Mouse (Mus musculus) spleen, postnatal 4 days (tissue): Measurements from ENCODE around the gene Fuk.
"Not testable (repeated sequence)": the region's sequence is repeated elsewhere in the genome, so short reads cannot be mapped to it uniquely, and the experiment has no call there.

ENCODE experiments used
- DNase-seq, 2 experiments: peaks; one replicate each; pipeline ENCODE4 v3.0.0; 2022; ENCODE audit warnings: low spot score in 2 of 2

Gene Fuk

DNA sequence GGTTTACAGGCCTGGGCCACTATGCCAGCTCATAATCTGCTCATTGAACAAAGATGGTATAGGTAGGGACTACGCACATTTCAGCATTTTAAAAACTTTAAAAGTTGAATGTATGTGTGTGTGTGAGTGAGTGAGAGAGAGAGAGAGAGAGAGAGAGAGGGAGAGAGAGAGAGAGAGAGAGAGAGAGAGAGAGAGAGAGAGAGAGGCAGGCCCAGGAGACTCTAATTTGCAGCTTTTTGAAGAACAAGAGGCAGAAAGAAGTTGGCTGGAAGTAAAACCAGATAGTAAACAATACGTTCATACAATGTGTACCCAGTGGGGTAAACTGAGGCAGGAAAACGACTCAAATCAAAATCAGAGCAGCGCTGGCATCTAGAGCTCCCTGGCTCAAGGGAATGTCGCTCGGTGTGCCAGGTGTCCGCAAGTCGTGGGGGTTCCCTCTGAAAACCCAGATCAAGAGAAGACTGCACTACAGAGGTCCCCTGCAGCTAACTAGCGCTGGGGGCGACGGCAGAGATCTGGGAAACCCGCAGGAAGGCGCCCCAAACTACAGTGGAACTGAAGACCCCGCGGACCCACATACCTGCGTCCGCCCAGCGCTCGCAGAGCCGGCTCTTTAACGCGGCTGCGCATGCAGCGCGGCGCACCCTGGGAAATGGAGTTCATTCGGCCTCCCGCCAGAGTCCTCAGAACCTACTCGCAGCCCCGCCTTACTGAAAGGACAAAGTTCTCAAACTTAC is at the start of gene Fuk:
Fuk (minus strand) TSS at position 650 of the 740 bp plus-strand sequence.
- DNase-seq, result peak; percentile 78 to 91

DNA sequence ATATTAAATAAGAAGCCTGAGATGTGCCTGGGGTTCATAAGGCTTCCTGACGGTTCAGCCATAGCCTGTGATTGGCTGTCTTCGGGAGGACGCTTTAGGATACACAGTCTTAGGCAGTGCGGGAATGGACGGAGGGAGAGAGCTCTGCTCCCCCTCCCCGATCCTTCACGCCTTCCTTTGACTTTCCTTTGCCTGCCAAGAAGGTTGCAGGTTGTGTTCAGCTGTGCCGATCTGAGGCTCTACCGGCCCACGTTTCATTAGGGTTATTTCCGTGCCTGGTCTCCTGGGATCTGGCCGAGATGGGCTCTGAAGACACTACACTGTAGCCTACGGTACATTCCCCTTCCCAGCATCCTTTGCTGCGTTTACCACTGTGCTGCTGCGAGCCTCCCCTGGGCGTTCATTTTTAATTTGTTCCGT is 47.8 kb upstream of the Fuk start:
- DNase-seq, result peak in 1 of 2 experiments; percentile 63

DNA sequence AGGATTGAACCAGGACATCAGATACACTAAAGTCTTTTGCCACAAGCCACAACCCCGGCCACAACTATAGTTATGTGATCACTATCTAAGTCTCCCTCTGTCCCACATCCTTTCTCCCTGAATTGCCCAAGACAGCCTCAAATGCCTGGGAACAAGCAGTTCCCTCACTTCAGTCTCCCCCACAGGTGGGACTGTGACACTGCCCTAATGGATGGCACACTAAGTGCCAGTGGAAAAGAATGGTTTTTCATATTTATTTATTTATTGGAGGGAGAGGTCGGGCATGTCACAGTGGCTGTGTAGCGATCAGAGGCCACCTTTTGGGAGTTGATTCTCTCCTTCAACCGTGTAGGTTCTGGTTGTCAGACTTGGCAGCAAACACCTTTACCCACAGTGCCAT is 43.4 kb upstream of the Fuk start:
- no peak for DNase-seq

DNA sequence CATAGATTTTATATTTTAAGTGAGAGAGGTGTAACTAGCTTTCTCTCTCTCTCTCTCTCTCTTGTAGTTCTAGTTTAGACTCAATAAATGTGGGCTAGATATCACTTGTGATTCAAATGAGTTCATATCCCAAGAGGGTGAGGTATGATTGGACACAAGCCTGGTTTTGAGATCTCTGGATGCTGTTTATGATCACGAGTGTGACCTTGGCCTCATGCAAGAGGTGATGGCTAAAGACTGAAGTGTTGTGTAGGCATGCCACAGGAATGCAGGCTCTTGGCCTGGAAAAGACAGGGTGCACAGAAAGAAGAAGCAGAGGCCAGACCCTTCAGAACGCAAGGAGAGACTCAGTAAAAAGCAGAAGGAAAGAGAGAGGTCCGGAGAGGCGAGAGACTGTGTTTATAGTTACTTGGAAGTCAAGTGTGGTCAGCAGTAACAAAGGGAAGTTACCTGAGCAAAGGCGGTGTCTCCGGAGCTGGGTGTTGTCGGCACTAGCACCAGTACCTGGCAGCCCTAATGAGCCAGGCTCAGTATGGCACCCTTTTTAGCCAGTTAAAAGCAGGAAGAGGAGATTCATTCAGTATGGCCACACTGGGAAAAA is 42.1 kb upstream of the Fuk start:
- DNase-seq, result no peak

DNA sequence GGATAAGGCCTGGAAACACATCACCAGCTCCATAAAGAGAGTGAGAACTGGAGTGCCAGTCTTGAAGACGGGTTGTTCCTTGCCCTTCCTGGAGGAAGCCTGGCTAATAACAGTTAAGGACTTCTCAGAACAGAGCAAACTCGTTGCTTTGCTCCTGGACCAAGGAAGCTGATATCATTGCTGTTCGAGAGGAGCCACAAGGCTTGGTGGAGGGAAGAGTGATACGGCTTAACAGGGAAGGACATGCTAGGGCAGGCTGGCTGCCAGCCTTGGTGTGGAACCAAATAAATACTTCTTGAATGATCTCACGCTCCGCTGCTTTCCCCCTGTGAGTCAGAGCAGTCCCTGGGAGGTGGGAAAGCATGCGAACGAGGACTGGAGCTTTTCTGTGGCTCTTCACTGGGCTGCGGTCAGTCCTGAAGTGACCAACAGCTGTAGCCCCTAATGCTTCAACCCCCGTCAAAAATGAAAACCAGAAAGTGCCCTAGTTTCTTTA is 39.2 kb upstream of the Fuk start:
- DNase-seq, result no peak

DNA sequence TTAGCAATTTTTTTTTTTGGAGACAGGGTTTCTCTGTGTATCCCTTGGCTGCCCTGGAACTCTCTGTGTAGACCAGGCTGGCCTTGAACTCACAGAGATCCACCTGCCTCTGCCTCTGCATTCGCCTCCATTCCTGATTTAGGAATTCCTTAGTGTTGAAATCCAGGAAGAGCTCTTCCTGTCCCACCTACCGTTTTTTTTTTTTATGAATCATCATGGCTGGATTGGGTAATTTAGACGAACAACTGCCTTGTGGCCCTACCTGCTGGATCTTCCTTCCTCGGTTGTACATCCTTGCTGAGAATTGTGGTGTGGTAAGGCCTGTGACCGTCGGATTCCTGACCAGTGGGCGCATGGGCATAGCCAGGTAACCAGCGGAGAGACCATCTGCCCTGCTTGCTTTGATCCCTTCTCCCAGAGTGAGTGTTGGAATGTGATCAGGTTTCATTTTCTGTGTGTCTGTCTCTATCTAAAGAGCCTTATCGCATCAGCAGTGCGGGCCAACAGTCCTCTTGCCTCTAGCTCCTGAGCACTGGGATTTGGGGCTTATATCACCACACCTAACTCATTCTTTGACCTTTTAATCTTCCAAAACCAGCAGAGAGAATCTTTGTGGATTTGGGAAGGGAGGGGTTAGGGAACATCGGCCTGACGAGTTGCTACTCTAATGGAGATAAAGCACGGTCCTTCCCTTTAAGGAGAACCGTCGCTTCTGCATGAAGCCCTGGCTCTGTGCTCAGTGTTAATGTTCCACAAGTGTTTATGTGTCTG is 38.6 kb upstream of the Fuk start:
- no peak for DNase-seq

DNA sequence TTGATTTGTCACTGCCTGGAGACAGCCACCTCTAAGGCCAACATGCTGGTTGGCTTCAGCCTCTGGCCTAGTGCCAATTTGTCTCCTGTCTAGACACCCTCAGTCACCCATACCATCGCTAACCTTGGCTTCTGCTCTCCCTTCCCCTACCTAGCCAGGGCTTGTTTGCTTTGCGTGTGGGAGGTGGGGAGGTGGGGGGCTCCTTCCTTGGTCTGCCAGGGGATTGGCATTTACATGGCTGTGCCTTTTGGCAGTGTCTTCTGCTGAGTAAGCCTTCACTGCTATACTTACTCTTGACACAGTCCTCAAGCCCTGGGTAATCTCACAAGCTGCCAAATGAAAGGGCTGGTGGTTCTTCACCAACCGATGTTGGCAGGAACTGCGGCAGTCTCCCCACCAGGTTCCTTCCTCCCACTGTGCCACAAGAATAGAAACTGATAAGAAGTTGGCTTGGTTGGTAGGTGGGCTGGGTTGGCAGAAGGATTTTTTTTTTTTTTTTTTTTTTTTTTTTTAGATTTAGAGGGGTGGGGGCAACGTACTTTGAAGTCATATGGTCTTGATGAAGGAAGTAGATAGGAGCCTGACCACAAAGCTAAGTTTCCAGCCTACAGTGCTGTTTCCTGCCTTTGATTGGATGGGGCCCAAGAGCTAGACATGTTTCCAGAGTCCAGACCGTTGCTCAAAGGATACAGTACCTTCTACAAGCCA is 36.7 kb upstream of the Fuk start:
- peak in 1 of 2 experiments; percentile 74 for DNase-seq

DNA sequence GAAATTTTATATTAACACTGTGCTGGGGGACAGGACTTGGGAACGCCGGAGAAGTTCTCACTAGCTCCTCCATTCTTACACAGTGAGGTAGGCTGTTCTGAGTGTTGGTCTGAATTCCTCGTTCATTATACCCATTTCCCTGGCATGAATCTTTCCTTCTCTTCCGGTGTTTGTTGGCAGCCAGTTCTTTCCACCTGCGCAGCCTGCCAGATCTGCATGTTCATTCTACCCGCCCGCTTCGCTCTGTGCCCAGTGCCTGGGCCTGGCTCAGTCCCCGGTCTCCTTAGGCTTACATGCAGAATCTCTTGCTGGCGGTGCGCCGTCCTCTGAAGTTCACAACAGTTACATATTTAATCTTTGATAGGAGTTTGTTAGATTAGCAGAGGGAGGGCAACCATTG is 33.9 kb upstream of the Fuk start:
- DNase-seq, result no peak

DNA sequence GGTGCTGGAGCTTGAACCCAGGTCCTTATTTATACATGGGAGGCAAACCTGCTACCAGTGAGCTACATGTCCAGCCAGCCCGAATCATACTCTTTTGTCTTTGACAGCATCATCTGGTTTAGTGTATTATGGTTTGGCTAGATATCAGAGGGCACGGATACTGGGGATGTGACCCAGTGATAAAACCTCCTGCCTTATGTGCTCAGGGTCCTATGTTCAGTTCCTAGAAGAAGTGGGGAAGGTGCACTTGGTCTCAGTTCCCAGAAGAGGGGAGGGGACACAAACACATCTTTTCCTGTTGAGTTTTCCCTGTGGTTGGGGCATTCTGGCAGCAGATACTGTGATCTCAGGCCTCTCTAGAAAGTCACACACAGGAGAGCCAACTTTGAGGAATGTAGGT is 31.0 kb upstream of the Fuk start:
- DNase-seq, result no peak

DNA sequence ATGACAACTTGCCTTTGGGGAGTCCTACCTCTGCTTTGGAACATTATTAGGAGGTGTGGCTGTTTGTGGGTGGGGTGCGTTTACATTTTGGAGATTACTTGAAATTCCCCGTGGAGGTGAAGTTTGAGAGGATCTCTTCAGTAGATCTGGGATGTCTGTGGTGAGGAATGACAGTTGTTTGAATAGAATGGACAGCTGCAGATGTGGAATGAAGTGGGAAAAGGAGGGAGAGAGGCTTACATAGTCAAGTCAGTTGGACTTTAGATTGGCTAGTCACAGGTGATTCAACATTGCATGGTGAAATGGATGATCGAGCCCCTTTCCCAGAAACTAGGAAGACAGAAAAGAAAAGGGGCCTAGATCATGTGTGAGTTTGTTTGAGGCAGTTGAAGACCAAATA is 30.2 kb upstream of the Fuk start:
- no peak for DNase-seq

DNA sequence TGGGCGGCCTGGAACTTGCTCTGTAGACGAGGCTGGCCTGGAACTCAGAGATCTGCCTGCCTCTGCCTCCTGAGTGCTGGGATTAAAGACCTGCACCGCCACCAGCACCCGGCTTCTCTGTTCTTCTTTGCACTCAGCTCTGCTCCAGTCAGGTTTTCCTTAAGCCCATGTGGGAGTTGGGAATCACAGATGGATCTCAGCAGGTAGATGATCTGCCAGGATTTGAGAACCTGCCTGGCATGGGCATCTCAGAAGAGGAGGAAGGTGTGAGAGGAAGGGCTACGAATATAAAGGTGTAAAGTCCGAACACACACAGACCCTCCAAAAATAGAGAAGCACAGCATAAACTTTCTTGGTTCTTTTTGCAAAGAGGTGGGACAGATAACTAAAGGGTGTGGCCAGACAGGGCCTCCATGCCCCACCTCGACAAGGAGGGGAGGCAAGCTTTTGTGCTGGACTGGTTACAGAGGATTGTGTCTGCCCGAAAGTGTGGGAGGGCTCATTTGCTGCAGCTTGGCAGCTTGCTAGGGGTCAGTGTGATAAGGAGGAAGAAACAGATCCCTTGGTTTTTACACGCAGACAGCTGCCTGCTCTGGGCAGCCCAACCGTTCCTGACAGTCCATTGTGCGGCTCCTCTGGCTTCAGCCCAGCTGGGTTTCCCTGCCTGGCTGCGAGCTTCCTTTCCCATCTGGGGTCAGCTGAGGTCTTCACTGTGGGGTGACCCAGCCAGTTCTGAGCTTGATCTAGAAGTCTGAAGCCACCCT is 29.1 kb upstream of the Fuk start:
- peak in 1 of 2 experiments; percentile 47 for DNase-seq

DNA sequence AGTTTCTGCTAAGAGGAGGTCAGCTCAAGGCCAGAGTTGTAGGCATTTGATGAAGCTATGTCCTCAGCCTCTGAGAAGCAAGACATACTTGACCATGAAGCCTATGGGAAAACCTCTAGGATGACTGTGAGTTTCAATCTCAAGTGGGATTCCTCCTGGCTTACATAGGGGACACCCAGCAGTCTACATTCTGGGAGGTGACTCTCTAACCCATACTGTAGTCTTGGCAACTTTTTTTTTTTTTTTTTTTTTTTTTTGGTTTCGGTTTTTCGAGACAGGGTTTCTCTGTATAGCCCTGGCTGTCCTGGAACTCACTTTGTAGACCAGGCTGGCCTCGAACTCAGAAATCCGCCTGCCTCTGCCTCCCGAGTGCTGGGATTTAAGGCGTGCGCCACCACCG is 27.4 kb upstream of the Fuk start:
- DNase-seq, result not testable (repeated sequence)

DNA sequence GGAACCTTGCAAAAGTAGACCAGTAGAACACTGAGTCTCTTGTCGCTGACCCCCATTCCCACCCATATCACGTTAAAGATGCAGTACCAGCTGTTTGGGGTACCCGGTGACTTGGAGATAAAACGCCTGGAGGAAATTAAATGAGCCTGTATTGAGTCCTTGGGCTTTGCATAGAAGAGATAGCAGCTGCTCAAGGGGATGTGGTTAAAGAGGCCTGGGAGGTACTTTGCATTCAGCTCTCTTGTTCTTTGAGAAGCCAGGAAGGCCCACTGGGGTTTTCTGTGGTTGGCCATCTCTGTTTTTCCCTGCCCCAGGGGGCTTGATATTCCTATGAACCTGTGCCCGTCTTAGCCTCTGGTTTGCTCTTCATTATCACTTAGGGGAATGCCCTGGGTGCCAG is 26.8 kb upstream of the Fuk start:
- peak; percentile 62 to 73 for DNase-seq

DNA sequence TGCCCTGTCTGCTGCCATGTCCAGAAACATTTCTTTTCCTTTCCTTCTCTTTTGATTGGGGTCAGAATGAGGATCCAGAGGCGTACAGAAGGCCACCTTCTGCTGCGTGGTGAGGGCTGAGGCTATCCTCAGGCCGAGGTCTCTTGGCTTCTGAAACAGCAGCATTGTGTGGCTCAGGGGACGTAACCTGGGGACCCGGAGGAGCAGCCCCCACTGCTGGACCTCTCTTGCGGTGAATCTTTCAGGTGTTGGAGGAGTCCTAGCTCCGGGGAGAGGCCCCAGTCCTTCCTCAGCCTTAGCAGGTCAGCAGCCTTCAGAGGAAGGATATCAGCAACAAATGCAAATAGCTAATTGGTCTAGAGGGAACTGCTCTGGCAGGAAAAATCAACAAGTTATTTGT is 26.1 kb upstream of the Fuk start:
- no peak for DNase-seq

DNA sequence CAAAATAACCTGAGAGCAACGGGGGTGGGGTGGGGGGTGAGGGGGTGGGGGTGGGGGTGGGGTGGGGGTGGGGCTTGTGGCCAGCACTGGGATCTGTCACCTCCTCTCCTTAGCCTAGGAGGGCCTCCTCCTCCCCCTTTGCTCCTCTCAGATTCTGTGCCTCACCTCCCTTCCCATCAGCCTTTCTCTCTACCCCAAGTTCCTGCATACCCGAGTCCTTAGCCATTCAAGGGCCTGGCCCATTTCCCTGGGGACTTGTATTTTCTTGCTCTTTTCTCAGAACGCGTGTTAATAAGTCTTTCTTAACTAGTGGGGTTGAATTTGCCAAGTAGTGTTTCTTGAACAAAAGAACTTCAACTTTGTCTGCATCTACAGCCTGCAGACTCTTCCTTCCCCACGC is 24.4 kb upstream of the Fuk start:
- no peak for DNase-seq

DNA sequence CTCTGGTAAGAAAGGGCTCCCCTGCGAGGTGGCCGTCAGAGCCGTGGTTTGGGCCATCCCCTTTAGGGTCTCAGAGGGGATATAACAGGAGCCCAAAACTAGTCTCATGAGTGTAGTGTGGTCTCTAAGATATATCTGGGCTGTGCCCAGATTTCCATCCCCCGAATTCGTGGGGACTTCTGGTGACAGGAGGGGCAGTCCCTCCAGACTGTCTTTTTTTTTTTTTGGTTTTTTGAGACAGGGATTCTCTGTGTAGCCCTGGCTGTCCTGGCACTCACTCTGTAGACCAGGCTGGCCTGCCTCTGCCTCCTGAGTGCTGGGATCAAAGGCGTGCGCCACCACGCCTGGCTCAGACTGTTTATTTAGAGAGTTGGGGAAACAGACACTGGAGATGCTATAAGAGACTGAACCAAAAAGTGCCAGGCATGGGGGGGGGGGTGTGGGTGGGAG is 23.4 kb upstream of the Fuk start:
- DNase-seq, result no peak

DNA sequence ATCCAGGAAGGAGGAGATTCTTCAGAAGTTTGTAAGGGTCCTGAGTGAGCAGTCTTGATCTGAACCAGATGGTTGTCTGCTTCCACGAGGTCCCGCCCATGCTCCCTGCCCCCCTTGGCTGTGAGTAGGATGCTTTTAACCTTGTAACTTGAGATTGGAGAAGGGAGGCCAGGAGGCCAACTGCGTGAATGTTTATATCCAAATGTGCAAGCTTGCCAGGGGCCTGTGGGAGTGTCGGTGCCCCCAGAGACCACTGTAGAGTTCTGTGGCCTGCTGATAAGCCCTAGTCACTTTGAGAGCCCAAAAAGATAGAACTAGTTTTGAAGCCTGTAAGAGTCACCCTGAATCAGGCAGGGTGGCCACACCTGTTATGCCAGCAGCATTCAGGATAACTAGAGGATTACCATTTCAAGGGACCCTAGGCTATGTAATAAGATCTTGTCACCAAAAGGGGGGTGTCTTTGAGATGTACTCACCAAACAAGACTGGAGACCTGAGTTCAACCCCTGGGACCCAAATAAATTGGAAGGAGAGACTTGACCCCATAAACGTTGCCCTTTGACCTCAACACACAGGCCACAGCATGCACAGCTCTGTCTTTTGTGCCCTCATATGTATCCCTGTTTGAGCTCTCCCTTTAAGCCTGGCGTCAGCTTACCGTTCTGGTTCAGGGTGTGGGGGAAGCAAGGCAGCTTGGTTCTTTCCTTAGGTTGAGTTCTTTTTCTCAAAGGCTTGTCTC is 19.4 kb upstream of the Fuk start:
- DNase-seq, result peak; percentile 76 to 82

DNA sequence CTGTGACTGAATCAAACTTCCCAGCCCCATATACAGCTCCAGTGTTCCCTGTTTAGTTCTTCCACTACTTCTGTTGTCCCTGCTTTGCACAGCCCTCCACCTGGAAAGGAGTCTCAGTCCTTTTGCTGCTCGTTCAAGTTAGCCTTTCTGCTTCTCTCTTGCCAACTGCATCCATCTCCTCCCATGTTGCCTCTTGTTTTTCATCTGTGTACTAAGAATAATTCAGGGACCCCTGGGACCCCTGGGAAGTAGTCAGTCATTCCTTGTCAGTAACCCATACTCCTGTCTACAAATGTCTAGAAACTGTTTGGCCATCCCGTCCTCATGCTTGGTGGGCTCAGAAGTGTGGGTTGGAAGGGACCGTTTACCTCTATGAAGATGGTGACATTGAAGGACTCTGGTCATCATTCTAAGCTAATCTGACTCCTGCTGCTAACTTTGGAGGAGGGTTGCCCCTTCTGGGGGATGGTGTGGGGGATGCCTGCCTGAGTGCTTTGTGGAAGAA is 18.5 kb upstream of the Fuk start:
- no peak for DNase-seq

DNA sequence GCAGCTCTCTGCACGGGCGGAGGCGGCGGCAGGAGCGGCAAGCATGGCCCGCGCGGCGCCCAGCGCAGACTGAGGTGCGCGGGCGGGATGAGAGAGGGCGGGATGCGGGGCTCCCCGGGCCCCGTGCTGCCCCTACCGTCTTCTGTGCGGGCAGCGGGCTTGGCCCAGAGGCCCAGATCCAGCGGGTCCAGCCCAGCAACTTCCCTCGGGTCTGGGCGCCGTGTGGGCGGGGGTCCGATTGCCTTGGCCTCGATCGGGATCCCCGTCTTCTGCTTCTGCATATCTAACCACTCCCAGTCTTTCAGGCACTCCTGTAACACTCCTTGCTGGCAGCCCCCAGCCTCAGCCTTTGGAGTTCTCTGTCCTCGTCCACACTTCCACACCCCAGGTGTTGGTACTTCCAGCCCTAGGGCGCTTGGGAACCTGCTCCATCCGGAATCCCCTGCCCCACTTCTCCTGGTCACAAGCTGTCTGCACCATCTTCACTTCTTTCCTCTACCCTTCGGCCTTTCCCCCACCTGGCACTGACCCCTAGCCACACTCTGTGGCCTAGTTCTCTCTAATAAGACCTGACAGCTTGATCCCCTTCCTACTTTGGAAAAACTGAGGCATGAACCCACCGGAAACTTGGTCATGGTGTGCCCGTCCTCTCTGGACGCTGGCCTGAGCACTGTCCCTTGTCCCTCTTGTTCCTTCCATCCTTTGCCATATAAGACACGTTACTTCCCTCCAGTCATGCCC is 17.9 kb upstream of the Fuk start:
- no peak for DNase-seq
